Mouse (Mus musculus): ENCODE data around the gene Gm16181. TPM values are rescaled to one million over a fixed set of nuclear protein-coding genes. Genes with fewer than 3 reads are reported as not detected.

The Gm16181 gene
- total RNA-seq (2022) = not detected

DNA sequence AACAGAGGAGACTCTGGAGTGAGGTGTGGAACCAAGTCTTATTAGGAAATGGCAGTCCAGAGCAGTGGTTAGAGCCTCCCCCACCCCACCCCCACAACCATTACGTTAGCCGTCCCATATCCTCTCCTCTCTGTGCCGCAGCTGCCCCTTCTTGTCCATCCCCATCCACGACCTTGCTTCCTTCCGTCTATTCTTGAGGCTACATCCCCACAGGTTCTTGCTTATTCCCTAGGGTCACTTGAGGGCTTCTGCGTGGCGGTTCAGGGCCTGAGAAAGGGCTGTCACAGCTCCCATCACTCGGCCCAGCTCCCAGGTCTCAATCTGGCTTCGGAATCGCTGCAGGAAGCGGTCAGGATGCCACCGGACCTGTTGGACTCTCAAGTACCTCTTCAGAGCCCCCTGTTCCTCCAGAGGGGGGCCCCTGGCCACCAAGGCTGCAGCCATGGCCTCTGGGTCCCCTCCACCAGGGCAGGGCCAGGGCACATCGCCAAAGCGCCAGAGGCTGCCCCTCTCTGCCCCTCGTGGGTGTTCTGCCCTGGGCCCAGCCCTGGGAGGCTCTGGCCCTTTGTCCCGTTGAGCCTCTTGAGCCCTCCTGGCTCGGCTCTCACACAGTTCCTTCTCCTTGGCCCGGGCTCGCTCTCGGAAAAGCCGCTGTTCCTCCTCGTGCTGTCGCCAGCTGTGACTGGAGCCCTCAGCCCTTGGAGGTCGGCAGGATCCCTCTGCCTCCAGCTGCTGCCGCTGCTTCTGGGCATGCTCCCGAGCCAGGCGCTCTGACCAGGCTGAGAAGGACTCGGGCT is at the start of gene Gm16181:
Gene Gm16181 (plus strand): TSS at position 679 of the 797 bp plus-strand sequence.
- no peak for DNase-seq (ENCODE audit: low spot score in 2 of 2)

DNA sequence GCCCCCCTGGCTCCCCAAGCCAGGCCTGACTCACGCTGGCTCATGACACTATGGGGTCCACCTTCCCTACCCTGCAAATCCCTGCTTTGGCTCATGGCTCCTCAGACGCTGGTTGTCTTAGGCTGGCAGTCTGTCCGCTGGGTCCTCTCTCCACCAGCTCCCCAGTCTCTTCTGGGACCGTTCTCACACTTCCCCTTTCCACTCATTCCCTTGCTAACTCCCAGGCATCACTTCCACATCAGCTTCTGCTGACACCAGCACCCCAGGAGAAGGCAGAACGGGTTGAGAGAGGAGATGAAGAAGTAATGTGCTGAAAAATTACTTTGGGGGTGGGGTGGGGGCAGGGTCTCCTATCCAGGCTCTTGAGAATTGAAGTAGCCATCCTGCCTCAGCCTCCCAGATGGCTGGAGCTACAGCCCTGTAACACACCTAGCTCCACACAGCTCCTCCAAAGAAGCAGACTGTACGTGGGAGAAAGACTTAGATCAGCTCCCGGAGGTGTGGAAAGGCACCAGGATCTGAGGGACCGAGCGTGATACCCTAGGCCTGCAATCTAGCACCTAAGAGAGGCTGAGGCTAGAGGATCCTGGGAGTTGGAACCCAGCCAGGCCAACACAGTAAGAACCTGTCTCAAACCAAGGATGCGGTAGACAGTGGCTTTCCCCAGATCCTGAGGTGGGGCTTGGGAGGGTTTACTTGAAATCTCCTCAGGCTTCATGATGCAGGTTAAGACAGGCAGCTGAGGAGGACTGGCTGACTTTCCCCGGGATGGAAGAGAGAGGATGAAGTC is 48.0 kb upstream of the Gm16181 start:
- no peak for DNase-seq (ENCODE audit: low spot score in 2 of 2)

DNA sequence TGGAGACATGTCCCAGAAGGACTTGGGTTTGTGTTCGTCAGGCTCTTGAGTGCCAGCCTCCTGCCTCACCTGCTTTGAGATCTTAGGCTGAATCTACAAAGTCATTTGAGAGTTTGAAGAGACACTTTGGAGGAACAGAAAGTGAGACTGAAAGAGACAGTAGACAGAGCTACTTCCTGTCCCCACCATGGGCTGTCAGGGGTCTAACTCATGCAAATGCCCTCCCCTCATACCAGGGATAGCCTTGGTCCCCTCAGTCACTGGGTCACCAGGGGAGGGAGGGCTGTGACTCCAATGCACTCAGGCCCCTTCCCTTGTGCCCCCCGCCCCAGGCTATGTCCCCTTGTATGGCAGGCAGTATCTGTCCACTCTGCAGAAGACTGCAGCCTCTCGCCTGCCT is 47.3 kb upstream of the Gm16181 start:
- DNase-seq (ENCODE audit: low spot score in 2 of 2) = no peak

DNA sequence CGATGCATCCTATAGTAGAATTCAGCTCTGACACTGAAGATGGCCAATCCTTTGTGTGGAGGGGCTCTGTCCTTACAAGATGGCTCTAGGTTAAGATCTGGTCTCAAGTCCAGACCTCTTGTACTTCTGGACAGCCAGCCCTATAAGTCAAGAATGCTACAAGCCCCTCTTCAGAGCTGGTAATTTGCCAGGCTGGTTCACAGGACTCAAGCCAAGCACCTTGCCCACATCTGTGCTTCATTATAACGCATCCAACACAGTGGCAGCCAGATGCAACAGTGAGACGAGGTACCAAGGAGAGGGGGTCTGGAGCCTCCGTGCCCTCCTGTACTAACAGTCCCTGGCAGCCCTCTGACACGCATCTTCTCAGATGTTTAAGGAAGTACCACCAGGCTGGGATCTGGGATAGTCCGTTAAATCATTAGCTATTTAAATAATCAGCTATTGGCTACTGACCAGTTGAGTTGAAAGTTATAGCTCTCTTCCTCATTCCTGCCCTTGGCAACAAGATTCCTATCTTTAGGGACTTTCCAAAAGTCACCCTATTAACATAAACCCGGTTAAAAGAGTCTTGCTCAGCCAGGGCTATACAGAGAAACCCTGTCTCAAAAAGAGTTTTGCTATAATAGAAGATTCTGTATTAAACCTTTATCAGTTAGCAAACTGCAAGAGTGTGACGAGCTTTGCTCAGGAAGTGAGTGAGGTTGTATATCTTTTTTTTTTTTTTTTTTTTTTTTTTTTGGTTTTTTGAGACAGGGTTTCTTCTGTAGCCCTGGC is 46.2 kb upstream of the Gm16181 start:
- no peak for DNase-seq (ENCODE audit: low spot score in 2 of 2)

DNA sequence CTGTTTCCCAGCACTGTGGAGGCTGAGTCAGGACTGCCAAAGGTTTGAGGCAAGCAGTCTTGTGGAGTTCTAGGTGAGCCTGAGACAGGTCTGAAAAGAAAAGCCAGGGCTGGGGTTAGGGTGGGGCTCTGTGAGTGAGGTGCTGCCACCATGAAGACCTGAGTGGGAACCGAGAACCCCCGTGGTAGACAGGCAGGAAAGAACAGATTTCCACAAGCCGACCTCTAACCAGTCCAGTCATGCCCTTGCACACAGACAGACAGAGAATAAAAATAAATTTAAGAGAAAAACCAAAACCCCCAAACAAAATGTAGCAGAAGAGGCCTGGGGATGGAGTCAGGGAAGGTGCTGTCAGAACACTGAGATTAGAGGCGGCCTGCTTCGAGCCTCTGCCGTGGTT is 45.3 kb upstream of the Gm16181 start:
- no peak for DNase-seq (ENCODE audit: low spot score in 2 of 2)

DNA sequence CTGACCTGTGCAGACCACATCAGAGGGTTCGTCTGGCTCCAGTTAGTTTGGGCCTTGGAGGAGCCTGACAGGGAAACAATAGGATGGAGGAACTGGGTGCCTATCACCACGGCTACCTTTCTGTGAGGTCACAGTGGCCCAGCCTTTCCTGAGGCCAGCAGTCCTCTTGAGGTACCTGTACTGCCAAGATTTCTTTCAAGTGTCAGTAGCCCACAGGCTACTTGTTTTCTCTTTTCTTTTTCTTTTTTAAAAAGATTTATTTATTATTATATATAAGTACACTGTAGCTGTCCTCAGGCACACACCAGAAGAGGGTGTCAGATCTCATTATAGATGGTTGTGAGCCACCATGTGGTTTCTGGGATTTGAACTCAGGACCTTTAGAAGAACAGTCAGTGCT is 44.7 kb upstream of the Gm16181 start, which contains the start of gene Aif1:
Gene Aif1 (minus strand): TSS at position 101 of the 400 bp plus-strand sequence.
- no peak for DNase-seq (ENCODE audit: low spot score in 2 of 2)

DNA sequence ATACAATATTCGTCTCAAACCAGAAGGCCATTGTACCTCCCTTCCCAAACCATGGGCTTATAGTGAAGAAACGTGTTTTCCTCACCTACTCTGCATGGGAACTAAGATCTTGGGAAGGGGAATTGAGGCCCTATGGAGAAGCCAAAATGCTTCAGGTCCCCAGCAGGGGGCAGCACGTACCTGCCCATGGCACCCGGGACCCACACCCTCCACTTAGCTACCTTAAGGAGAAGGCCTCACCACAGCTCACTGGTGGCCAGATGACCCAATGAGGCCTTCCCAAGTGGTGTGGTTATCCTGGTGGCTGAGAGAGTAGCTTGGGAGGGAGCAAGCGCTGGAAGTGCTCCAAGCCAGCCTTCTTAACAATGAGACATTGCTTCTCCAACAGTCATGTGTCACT is 42.1 kb upstream of the Gm16181 start:
- DNase-seq (ENCODE audit: low spot score in 2 of 2) = peak in 1 of 2 experiments; percentile 47

DNA sequence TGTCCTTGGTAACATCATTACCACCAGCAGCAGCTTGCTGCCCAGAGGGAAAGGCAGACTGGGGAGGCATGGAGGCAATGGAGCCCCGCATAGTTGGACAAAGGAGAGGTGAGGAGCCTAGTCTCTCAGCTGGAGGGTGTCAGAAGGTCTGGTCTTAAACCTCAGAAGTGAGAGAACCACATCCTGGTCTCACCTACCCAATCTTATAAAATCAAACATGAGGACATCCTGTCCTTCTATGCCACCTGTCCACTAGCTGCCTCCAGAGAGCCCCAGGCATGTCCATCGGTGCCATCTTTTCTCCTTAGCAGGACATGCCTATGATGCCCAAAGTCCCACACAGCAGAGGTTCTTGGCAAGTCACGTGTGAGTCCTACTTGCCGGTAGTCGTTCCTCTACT is 40.5 kb upstream of the Gm16181 start:
- no peak for DNase-seq (ENCODE audit: low spot score in 2 of 2)

DNA sequence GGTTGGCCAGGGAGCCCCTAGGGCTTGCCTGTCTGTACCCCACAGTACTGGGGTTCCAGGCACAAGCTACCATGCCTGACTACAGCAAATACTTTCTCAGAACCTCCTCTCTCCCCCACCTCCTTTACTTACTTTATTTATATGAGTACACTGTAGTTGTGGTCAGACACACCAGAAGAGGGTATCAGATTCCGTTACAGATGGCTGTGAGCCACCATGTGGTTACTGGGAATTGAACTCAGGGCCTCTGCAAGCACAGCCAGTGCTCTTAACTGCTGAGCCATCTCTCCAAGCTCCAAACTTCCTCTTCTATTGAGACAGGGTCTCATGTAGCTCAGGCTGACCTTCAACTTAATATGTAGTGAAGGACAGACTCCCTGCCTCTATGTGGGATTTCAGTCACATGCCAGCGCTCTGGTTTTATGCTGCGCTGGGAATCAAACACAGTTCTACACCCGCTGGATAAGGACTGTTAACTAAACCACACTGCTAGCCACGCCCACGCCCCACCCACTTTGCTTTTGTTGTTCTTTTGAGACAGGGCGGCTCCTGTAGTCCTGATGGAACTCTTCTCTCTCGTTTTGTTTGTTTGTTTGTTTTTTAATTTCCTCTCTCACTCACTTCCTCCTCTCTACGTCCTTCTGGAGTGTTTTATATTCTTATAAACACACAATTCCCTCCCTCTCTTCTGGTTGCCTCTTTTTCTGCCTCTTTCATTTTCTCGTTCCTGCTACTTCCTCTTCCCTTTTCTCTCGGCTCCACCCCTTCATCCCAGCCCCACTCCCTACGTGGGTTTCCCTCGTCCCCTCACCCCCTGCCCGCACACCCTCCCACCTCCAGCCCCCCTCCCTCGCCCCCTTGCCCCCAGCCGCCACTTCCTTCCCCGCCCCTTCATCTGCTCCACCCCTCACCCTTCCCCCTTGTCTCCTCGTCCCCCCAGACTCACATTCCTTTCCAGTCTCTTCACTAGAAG is 34.7 kb upstream of the Gm16181 start:
- DNase-seq (ENCODE audit: low spot score in 2 of 2) = peak; percentile 55 to 77

DNA sequence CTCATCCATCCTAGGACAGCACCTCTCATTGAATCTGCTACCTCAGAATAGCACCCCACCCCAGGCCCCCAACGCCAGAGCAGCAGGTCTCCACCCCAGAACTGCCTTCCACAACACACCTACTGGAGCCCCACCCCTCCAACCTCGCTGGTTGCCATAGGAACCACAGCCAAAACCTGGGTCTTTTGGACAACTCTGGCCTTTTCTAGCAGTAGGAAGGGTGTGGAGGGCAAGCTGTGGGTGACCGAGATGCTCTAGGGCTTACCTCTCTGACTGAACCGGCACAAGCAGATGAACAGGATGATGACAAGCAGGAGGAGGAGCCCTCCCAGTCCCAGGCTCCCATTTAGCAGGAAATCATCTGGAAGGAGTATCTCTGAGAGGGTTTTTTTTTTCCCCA is 34.0 kb upstream of the Gm16181 start:
- no peak for DNase-seq (ENCODE audit: low spot score in 2 of 2)

DNA sequence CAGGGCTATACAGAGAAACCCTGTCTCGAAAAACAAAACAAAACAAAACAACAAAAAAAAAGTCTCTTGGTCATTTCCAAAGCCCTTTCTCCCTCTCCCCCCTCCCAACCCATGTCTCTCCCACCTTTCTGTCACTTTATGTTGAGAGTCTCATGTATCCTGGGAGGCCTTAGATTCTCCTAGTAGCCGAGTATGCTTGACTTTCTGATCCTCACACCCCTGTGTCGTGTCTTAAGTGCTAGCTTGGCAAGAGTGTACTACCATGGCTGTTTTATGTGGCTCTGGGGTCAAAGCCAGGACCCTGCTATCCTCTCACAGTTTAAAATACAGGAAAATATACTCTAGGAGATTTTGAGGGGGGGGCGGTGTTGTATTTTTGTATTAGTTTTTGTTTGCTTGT is 33.3 kb upstream of the Gm16181 start:
- DNase-seq (ENCODE audit: low spot score in 2 of 2) = no peak

DNA sequence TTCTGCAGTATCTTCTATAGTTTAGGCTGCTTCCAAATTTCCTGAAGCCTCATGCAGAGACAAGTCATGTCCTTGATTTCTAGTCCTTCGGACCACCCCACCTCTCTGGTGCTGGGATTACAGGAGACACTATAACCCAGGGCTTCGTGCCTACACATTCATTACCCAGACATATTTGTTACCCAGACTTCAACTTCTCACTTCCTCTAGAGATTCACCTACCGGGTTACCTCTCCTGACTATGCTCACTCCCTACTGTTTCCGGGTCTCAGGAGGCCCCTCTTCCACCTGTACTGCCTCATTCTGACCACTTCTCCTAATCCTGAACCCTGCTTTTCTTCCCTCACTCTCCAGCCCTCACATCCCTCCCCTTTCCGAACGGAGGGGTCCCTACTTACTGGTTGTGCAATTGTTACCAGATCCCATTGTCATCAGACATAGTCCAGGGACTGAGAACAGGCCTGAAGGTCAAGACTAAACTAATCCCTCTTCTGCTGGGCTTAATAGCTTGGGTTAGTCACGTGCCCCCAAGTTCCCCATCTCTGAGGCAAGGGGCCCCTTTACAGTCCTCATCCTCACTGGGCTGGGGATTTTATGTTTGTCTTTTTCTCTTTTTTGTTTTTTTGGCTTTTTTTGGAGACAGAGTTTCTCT is 32.5 kb upstream of the Gm16181 start, which contains the start of gene Lst1:
Gene Lst1 (minus strand): TSS at position 481 of the 652 bp plus-strand sequence.
- no peak for DNase-seq (ENCODE audit: low spot score in 2 of 2)

DNA sequence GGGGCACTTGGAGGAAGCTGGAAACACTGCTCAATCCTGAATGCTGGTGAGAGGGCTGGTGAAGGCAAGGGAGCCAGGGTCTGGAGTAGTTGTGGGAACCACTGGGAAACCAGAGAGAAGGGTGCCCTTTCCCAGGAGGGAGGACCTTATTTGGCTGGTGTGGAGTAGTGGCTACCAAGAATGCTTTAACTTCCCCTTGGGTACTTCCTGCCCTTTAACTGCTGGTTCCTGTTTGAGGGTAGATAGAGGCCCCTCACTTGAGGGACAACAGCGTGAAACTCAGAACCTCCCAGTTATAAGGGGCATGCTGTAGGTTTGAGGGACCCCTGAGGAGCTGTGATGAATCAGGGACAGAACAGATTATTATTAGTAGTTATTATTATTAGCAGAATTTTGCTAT is 31.4 kb upstream of the Gm16181 start:
- no peak for DNase-seq (ENCODE audit: low spot score in 2 of 2)

DNA sequence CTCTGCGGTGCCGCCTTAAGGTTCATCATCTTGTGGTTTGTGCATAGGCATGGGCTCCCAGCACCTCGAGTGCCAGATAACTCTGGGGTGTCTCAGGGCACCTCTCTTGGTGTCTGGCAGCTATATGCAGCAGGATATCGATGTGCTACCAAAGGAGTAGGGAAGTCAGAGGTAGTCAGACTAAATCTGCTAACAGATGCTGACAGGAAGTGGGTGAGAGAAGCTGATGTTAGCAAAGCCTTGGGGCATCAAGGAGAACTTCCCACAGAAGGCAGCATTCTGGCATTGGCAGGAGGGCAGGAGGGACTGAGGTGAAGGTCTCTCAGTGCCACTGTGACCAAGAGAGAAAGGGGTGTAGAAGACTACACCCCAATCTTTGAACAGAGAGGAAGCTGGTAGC is 30.5 kb upstream of the Gm16181 start:
- DNase-seq (ENCODE audit: low spot score in 2 of 2) = no peak

DNA sequence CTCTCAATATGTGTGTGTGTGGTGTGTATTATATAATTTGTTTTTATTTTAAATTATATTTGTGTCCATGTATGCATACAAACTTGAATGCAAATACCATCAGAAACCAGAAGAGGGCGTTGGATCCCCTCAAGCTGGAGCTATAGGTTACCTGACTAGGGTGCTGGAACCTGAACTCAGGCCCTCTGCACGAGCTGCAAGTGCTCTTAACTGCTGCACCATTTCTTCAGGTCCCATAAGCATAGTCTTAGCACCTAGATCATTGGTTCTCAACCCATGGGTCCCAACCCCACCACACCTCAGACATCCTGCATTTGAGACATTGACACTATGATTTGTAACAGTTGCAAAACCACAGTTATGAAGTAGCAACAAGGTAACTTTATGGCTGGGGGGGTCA is 28.9 kb upstream of the Gm16181 start:
- DNase-seq (ENCODE audit: low spot score in 2 of 2) = no peak

DNA sequence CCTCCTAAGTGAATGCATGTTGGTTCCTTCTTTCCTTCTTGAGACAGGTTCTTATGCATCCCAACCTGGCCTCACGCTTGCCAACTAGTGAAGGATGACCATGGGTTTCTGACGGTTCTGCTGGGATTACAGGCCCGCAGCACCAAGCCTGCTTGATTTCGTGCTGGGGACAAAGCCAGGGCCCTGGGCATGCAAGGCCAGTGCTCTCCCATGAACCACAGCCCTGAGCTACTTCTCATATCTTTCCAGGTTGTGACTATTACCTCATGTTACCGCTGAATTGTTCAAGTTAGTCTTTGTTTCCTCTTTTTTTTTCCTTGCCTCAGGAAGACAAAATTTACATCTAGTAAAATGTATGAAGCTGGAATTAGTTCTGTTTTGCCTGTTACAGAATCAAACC is 27.7 kb upstream of the Gm16181 start:
- DNase-seq (ENCODE audit: low spot score in 2 of 2) = no peak

DNA sequence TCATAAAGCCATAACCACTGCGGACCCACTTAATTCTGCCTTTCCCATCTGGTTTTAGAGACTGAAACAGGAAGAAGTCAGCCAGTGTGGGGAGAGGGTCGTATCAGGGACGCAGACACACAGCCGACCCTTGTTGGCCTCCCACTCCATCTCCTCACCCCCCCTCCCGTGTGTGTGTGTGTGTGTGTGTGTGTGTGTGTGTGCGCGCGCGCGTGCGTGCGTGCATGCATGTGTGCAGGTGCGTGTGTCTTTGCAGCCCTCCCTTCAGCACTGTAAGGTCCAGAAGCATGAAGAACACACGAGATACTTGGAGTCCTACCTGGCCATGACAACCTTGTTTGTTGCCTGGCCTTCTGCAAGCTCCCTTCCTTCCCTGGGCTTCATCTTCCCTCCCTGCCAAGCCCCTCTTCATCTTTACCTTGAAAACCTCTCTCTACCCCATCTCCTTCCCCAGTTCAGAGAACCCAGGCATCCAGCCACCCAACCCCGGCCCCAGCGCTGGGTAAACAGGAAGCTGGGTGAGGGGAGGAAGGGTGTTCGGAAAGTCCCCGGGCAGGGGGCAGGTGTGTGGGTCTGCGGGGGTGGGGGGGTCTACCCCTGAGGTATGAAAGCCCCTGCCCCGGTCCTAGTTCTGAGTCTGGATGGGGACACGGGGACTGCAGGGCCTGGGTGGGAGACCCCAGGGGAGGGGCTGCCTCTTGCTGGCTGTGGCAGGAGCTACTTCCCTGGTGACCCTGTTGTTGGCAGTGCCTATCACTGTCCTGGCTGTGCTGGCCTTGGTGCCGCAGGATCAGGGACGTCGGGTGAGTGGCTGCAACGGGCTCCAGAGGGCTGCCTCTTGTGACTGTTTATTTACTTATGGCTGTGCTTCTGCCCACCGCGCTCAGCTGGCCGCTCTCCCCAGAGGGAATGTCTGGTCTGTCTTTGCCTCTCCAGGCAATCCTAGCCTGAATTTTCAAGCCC is 26.5 kb upstream of the Gm16181 start, which contains the start of gene Ltb:
Gene Ltb (plus strand): TSS at position 559 of the 963 bp plus-strand sequence.
- DNase-seq (ENCODE audit: low spot score in 2 of 2) = no peak

DNA sequence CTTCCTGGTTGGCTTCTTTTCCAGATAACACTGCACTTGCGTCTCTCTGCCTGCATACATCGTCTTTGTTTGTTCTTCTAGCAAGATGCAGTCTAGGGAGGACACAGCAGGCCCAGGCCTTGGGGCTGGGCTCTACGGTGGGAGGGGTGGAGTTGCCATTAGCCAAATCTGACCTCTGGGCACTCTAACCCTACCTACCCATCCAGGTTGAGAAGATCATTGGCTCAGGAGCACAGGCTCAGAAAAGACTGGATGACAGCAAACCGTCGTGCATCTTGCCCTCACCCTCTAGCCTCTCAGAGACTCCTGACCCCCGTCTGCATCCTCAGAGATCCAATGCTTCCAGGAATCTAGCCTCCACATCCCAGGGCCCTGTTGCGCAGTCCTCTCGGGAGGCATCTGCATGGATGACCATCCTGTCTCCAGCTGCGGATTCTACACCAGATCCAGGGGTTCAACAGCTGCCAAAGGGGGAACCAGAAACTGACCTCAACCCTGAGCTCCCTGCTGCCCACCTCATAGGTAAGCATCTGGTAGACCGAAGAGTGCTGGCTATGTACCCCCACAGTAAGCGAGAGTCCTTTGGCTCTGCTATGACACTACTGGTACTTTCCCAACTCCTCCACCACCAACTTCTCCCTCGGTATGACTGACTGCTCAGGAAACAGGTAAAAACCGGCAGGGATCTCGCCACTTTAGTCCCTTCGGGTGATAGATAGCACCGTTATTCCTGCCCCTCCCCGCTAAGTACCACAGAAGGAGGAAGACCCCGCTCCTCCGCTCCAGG is 25.6 kb upstream of the Gm16181 start:
- DNase-seq (ENCODE audit: low spot score in 2 of 2) = no peak

Measured in gastrocnemius, adult 8-10 months (tissue).